In genomic region chr1:54596151-54596550, GRCm38 (mm10) we compare ENCODE assay signal across 22 mouse cellular contexts.
"Had no signal": no experiment of that assay in that cellular context is flagged by ENCODE, and none has a peak within 500 bp of the region (broad histone marks: within the 10 kb centered on the region; RNA-seq: fewer than 3 reads in every experiment).

No protein-coding gene starts in this region.

- H3K9ac ChIP-seq: liver, postnatal 0 days; lung, embryonic 15.5 days; neural tube, embryonic 13.5 days; neural tube, embryonic 15.5 days had no signal

- H3K4me2 ChIP-seq: lung, embryonic 15.5 days; midbrain, embryonic 11.5 days; neural tube, embryonic 13.5 days; neural tube, embryonic 15.5 days had no signal

- H3K27me3 ChIP-seq: lung, embryonic 15.5 days; megakaryocyte, embryonic 14.5 days; neural tube, embryonic 13.5 days; neural tube, embryonic 15.5 days had no signal

- H3K4me3 ChIP-seq: lung, embryonic 15.5 days; megakaryocyte, embryonic 14.5 days; myocyte; neural tube, embryonic 13.5 days; neural tube, embryonic 15.5 days had no signal

- H3K4me1 ChIP-seq: lung, embryonic 15.5 days; neural tube, embryonic 13.5 days; neural tube, embryonic 15.5 days had no signal

- DNase-seq: liver, postnatal 0 days; lung, adult 2 months; lung, postnatal 14 days; lung, postnatal 36 days; midbrain, embryonic 14.5 days; retina, postnatal 1 day; right cerebral cortex, adult 18-20 months; right cerebral cortex, postnatal 25 days; right cerebral cortex, postnatal 4 days; spleen, adult 18-20 months; thymus, adult 2 months; thymus, postnatal 25 days; thymus, postnatal 4 days had no signal

- H3K36me3 ChIP-seq: lung, embryonic 15.5 days; neural tube, embryonic 13.5 days; neural tube, embryonic 15.5 days had no signal

- H3K27ac ChIP-seq: lung, embryonic 15.5 days; macrophage; neural tube, embryonic 13.5 days; neural tube, embryonic 15.5 days had no signal

- ATAC-seq: liver, postnatal 0 days; lung, postnatal 0 days; midbrain, embryonic 16.5 days had no signal

- H3K9me3 ChIP-seq: lung, embryonic 15.5 days; megakaryocyte, embryonic 14.5 days; neural tube, embryonic 13.5 days; neural tube, embryonic 15.5 days had no signal
